Mouse (Mus musculus): ENCODE measurements around the gene Lpar5.

Lpar5 gene

GRCm38 (mm10) chr6:125084424-125084823 is 16.7 kb downstream of the Lpar5 start:
- peak; percentile 60 to 69 for DNase-seq (ENCODE audit: low spot score in 2 of 2)

GRCm38 (mm10) chr6:125087937-125088336 is 20.2 kb downstream of the Lpar5 start:
- no peak for DNase-seq (ENCODE audit: low spot score in 2 of 2)

- DNase-seq (ENCODE audit: low spot score in 2 of 2): no peak
Measured at GRCm38 (mm10) chr6:125088561-125089321, 21.0 kb downstream of the Lpar5 start.

GRCm38 (mm10) chr6:125089521-125090321 is 22.0 kb downstream of the Lpar5 start:
- no peak for DNase-seq (ENCODE audit: low spot score in 2 of 2)

GRCm38 (mm10) chr6:125090341-125091085 is 22.8 kb downstream of the Lpar5 start:
- DNase-seq (ENCODE audit: low spot score in 2 of 2): no peak

GRCm38 (mm10) chr6:125092372-125092771 is 24.7 kb downstream of the Lpar5 start:
- no peak for DNase-seq (ENCODE audit: low spot score in 2 of 2)

GRCm38 (mm10) chr6:125094843-125095242 is 27.1 kb downstream of the Lpar5 start:
- no peak for DNase-seq (ENCODE audit: low spot score in 2 of 2)

GRCm38 (mm10) chr6:125095391-125096278 is 27.9 kb downstream of the Lpar5 start, which contains the start of gene Chd4:
Gene Chd4, plus strand, starts transcription at chr6:125095981.
- DNase-seq (ENCODE audit: low spot score in 2 of 2): peak; percentile 90 to 92

GRCm38 (mm10) chr6:125096279-125096596 is 28.5 kb downstream of the Lpar5 start:
- DNase-seq (ENCODE audit: low spot score in 2 of 2): no peak

- DNase-seq (ENCODE audit: low spot score in 2 of 2): peak; percentile 28 to 48
Measured at GRCm38 (mm10) chr6:125096597-125097345, 29.1 kb downstream of the Lpar5 start.

- no peak for DNase-seq (ENCODE audit: low spot score in 2 of 2)
Measured at GRCm38 (mm10) chr6:125097346-125097689, 29.6 kb downstream of the Lpar5 start.

- DNase-seq (ENCODE audit: low spot score in 2 of 2): no peak
Measured at GRCm38 (mm10) chr6:125097951-125098350, 30.2 kb downstream of the Lpar5 start.

GRCm38 (mm10) chr6:125098513-125098912 is 30.8 kb downstream of the Lpar5 start:
- DNase-seq (ENCODE audit: low spot score in 2 of 2): no peak

GRCm38 (mm10) chr6:125099421-125099971 is 31.8 kb downstream of the Lpar5 start:
- DNase-seq (ENCODE audit: low spot score in 2 of 2): peak; percentile 64 to 66

- no peak for DNase-seq (ENCODE audit: low spot score in 2 of 2)
Measured at GRCm38 (mm10) chr6:125101444-125101843, 33.7 kb downstream of the Lpar5 start.

GRCm38 (mm10) chr6:125104223-125104622 is 36.5 kb downstream of the Lpar5 start:
- DNase-seq (ENCODE audit: low spot score in 2 of 2): no peak

GRCm38 (mm10) chr6:125107705-125108104 is 40.0 kb downstream of the Lpar5 start:
- DNase-seq (ENCODE audit: low spot score in 2 of 2): no peak

GRCm38 (mm10) chr6:125109371-125109770 is 41.7 kb downstream of the Lpar5 start:
- DNase-seq (ENCODE audit: low spot score in 2 of 2): no peak

- DNase-seq (ENCODE audit: low spot score in 2 of 2): peak in 1 of 2 experiments; percentile 30
Measured at GRCm38 (mm10) chr6:125110927-125111326, 43.2 kb downstream of the Lpar5 start.

- no peak for DNase-seq (ENCODE audit: low spot score in 2 of 2)
Measured at GRCm38 (mm10) chr6:125112553-125112952, 44.8 kb downstream of the Lpar5 start.

All from natural killer cell, adult 2 months (primary cell).